8 mouse cellular contexts compared by ENCODE assay signal in the genomic region with DNA sequence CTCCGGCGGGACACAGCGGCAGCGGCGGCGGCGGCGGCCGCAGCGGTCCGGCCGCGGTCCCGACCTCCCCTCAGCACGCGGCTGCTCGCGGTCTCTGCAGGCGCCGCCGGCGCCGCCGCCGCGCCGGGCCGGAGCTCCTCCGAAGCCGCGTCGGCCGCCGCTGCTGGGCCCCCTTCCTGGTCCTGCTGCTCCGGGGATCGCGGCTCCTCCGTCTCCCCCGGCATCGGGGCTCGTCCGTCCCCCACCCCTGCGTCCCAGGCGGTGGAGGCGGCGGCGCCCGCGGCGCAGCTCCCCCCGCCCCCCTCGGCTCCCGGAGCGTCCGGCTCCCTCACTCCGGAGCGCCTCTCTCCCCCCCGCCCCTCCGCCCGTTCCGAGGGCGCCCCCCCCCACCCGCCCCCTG. TPM values are rescaled to one million over a fixed set of nuclear protein-coding genes. Genes with fewer than 3 reads are reported as not detected.
DNase-seq lines count a peak whose midpoint lies in the region; ATAC-seq and TF ChIP-seq lines count a peak whose summit lies in the region.

No protein-coding gene starts in this region.

- peak; percentile 35; the same call in 1 of the 2 replicates for ATAC-seq in heart, embryonic 13.5 days (ENCODE audit: extremely low read depth, insufficient number of reproducible peaks, low FRiP score, low TSS enrichment)
- peak; percentile 43 for ATAC-seq in forebrain, embryonic 11.5 days (replicated peaks; ENCODE audit: low FRiP score)
- ATAC-seq in liver, embryonic 13.5 days (ENCODE audit: low read depth) = peak; percentile 4; the same call in 1 of the 2 replicates

- TF ChIP-seq EP300 in CH12.LX (IDR thresholded peaks at IDR 0.05; ENCODE audit: low read length) = no peak

- H3K27ac ChIP-seq in heart, embryonic 13.5 days (replicated peaks) = peak overlapping the region; percentile 100
- H3K27ac ChIP-seq in CH12.LX (ENCODE audit: insufficient read depth, low read depth) = peak overlapping the region; percentile 88
- H3K27ac ChIP-seq in forebrain, embryonic 11.5 days (ENCODE audit: low read depth, low read length) = peak overlapping the region; percentile 98
- H3K27ac ChIP-seq in liver, embryonic 13.5 days = peak overlapping the region; percentile 98

- in situ Hi-C loops in CH12.LX (cut with MboI; ENCODE audit: low pct_ligation_motif_present, low pct_unique_long_range_greater_than_20kb, low sequenced_read_pairs) = no loop called here

- H3K79me2 ChIP-seq in CH12.LX (replicated peaks; ENCODE audit: control insufficient read depth, extremely low read depth, insufficient read depth, poor library complexity, severe bottlenecking) = peaks cover 21% of the 10 kb centered on the region

- peak overlapping the region; percentile 77 for H3K4me2 ChIP-seq in heart, embryonic 13.5 days
- H3K4me2 ChIP-seq in CH12.LX (ENCODE audit: insufficient read depth, low read depth, poor library complexity, severe bottlenecking) = no peak overlapping the region
- peak overlapping the region; percentile 55; the same call in 1 of the 2 replicates for H3K4me2 ChIP-seq in forebrain, embryonic 11.5 days (ENCODE audit: low read depth, low read length, severe bottlenecking)
- H3K4me2 ChIP-seq in liver, embryonic 13.5 days = peak overlapping the region; percentile 76

- TF ChIP-seq POLR2A in CH12.LX (IDR thresholded peaks at IDR 0.05; ENCODE audit: low read depth, low read length) = no peak

- no peaks in the 10 kb centered on the region for H3K36me3 ChIP-seq in heart, embryonic 13.5 days
- H3K36me3 ChIP-seq in CH12.LX (replicated peaks in 1 of 2; ENCODE audit: control insufficient read depth in 1 of 2, insufficient read depth in 1 of 2, low read length in 1 of 2) = no peaks in the 10 kb centered on the region
- no peaks in the 10 kb centered on the region for H3K36me3 ChIP-seq in forebrain, embryonic 11.5 days (ENCODE audit: control insufficient read depth, insufficient read depth, low read length)
- H3K36me3 ChIP-seq in liver, embryonic 13.5 days = no peaks in the 10 kb centered on the region

- peak overlapping the region; percentile 100 for H3K9ac ChIP-seq in heart, embryonic 13.5 days
- peak overlapping the region; percentile 94 for H3K9ac ChIP-seq in CH12.LX (ENCODE audit: insufficient read depth, low read depth)
- H3K9ac ChIP-seq in forebrain, embryonic 11.5 days (ENCODE audit: low read length) = peak overlapping the region; percentile 97
- H3K9ac ChIP-seq in liver, embryonic 13.5 days = peak overlapping the region; percentile 98

- dilution Hi-C loops in CH12.LX (cut with MboI; ENCODE audit: extremely low pct_ligation_motif_present, extremely low pct_unique_long_range_greater_than_20kb, low sequenced_read_pairs) = no loop called here

- peaks cover 19% of the 10 kb centered on the region for H3K4me1 ChIP-seq in heart, embryonic 13.5 days
- H3K4me1 ChIP-seq in CH12.LX (ENCODE audit: control insufficient read depth in 1 of 2, insufficient read depth in 2 of 2) = peaks cover 0 to 9% of the 10 kb centered on the region in 2 experiments; a peak in 1 of 4 replicates
- no peaks in the 10 kb centered on the region; the same call in 1 of the 2 replicates for H3K4me1 ChIP-seq in forebrain, embryonic 11.5 days (replicated peaks; ENCODE audit: control insufficient read depth, insufficient read depth, low read length)
- peaks cover 14% of the 10 kb centered on the region for H3K4me1 ChIP-seq in liver, embryonic 13.5 days (replicated peaks)

- no peaks in the 10 kb centered on the region; the same call in 1 of the 2 replicates for H3K27me3 ChIP-seq in heart, embryonic 13.5 days (replicated peaks)
- no peaks in the 10 kb centered on the region for H3K27me3 ChIP-seq in CH12.LX (replicated peaks)
- H3K27me3 ChIP-seq in forebrain, embryonic 11.5 days (ENCODE audit: control insufficient read depth, insufficient read depth, low read length) = no peaks in the 10 kb centered on the region
- no peaks in the 10 kb centered on the region for H3K27me3 ChIP-seq in liver, embryonic 13.5 days

- DNase-seq in heart, adult 8-10 months (ENCODE audit: low spot score) = no peak
- no peak for DNase-seq in CH12.LX (ENCODE audit: extremely low read depth)
- DNase-seq in forebrain, embryonic 11.5 days (ENCODE audit: low spot score) = no peak
- no peak for DNase-seq in liver, embryonic 13.5 days
- DNase-seq in right cerebral cortex, postnatal 25 days = no peak
- DNase-seq in cerebellum, adult 11 months = no peak
- DNase-seq in layer of hippocampus, adult 18-20 months (ENCODE audit: low spot score in 2 of 2) = no peak

- no peak for TF ChIP-seq RAD21 in CH12.LX (IDR thresholded peaks at IDR 0.05; ENCODE audit: low read depth, low read length)

- under 1% methylated on average over 23 of the region's 63 CpGs for WGBS in heart, embryonic 13.5 days
- WGBS in forebrain, embryonic 11.5 days = under 1% methylated on average over 22 of the region's 63 CpGs
- under 1% methylated on average over 50 of the region's 63 CpGs for WGBS in liver, embryonic 13.5 days (ENCODE audit: insufficient replicate concordance)

- no peak for TF ChIP-seq CTCF in CH12.LX (conservative IDR thresholded peaks at IDR 0.05 in 1 of 2, IDR thresholded peaks at IDR 0.05 in 1 of 2; ENCODE audit: low read depth in 2 of 2, low read length in 2 of 2)

- H3K9me3 ChIP-seq in heart, embryonic 13.5 days = no peaks in the 10 kb centered on the region
- H3K9me3 ChIP-seq in CH12.LX (replicated peaks; ENCODE audit: low read length) = no peaks in the 10 kb centered on the region
- H3K9me3 ChIP-seq in forebrain, embryonic 11.5 days (ENCODE audit: control insufficient read depth, low read length) = no peaks in the 10 kb centered on the region
- H3K9me3 ChIP-seq in liver, embryonic 13.5 days (replicated peaks) = no peaks in the 10 kb centered on the region

- H3K4me3 ChIP-seq in heart, embryonic 13.5 days = peak overlapping the region; percentile 96
- peak overlapping the region; percentile 67 to 96 (median 77) for H3K4me3 ChIP-seq in CH12.LX (replicated peaks in 1 of 3; ENCODE audit: low read depth in 2 of 3, low read length in 2 of 3, poor library complexity in 1 of 3)
- peak overlapping the region; percentile 93 for H3K4me3 ChIP-seq in forebrain, embryonic 11.5 days (ENCODE audit: low read depth, low read length)
- peak overlapping the region; percentile 99 for H3K4me3 ChIP-seq in liver, embryonic 13.5 days (replicated peaks)

TF ChIP-seq in CH12.LX, 34 proteins besides CTCF, POLR2A, EP300 and RAD21:
- TF ChIP-seq SIN3A (IDR thresholded peaks at IDR 0.05; ENCODE audit: low read length) (no peak), NRF1 (IDR thresholded peaks at IDR 0.05; ENCODE audit: low read depth, low read length) (0 out of 2 replicates have a peak, but pooled peaks have one; percentile 5), ZMIZ1 (IDR thresholded peaks at IDR 0.05; ENCODE audit: low read depth, low read length) (peak; percentile 27; the same call in 1 of the 2 replicates)
TF ChIP-seq in CH12.LX: peak in this region for 2.

RNA-seq across cellular contexts. Expression of gene Zfp91, which starts 0.8 kb away (rescaled TPM):
- polyA plus RNA-seq in heart, embryonic 13.5 days (2015; fragmentation: Nextera tagmentation; extraction: Ambion mirVana) = 10.0 and 10.4 TPM in 2 replicates
- total RNA-seq in heart, adult 8-10 months (2022) = 10 to 100 TPM; 75.1 to 88.7 (median 81.0) TPM
- total RNA-seq in CH12.LX (2012; rRNA removed) (19.3 and 25.5 TPM in 2 replicates), CH12.LX (2014; rRNA removed) (44.8 and 49.2 TPM in 2 replicates)
- polyA plus RNA-seq in CH12.LX (2012; ENCODE audit: insufficient read length, low read depth) = 44.7 and 46.4 TPM in 2 replicates
- polyA plus RNA-seq in forebrain, embryonic 11.5 days (2014; fragmentation: Nextera tagmentation; extraction: Ambion mirVana) = 11.6 and 11.9 TPM in 2 replicates
- polyA plus RNA-seq in liver, embryonic 13.5 days (2015; fragmentation: Nextera tagmentation; extraction: Ambion mirVana) = 8.4 and 9.2 TPM in 2 replicates
- 10 to 100 TPM; 84.6 to 90.8 TPM for total RNA-seq in layer of hippocampus, adult 18-20 months (2021)

RNA-seq across cellular contexts. Expression of gene Lpxn, which starts 0.9 kb away (rescaled TPM):
- 1.2 TPM in 2 replicates for polyA plus RNA-seq in heart, embryonic 13.5 days (2015; fragmentation: Nextera tagmentation; extraction: Ambion mirVana)
- 1 to 10 TPM in 1 of 4 experiments, under 1 TPM in 3; 0.60 to 1.1 (median 0.71) TPM for total RNA-seq in heart, adult 8-10 months (2022)
- 39.2 and 43.0 TPM in 2 replicates for total RNA-seq in CH12.LX (2012; rRNA removed)
- 140 and 149 TPM in 2 replicates for total RNA-seq in CH12.LX (2014; rRNA removed)
- 61.6 and 66.4 TPM in 2 replicates for polyA plus RNA-seq in CH12.LX (2012; ENCODE audit: insufficient read length, low read depth)
- 1.2 and 1.3 TPM in 2 replicates for polyA plus RNA-seq in forebrain, embryonic 11.5 days (2014; fragmentation: Nextera tagmentation; extraction: Ambion mirVana)
- polyA plus RNA-seq in liver, embryonic 13.5 days (2015; fragmentation: Nextera tagmentation; extraction: Ambion mirVana) = 1.5 and 2.0 TPM in 2 replicates
- 1 to 10 TPM; 1.0 to 1.9 TPM for total RNA-seq in layer of hippocampus, adult 18-20 months (2021)

RNA-seq across cellular contexts. Expression of gene Cntf, which starts 29.7 kb away (rescaled TPM):
- 0.78 and 0.82 TPM in 2 replicates for polyA plus RNA-seq in heart, embryonic 13.5 days (2015; fragmentation: Nextera tagmentation; extraction: Ambion mirVana)
- total RNA-seq in heart, adult 8-10 months (2022) = 1 to 10 TPM in 1 of 4 experiments, under 1 TPM in 3; 0.52 to 1.9 (median 0.95) TPM
- total RNA-seq in CH12.LX (2012; rRNA removed) (1.6 and 1.7 TPM in 2 replicates), CH12.LX (2014; rRNA removed) (2.2 and 2.4 TPM in 2 replicates)
- 2.4 and 3.6 TPM in 2 replicates for polyA plus RNA-seq in CH12.LX (2012; ENCODE audit: insufficient read length, low read depth)
- 0.37 and 0.80 TPM in 2 replicates for polyA plus RNA-seq in forebrain, embryonic 11.5 days (2014; fragmentation: Nextera tagmentation; extraction: Ambion mirVana)
- 0.69 and 0.81 TPM in 2 replicates for polyA plus RNA-seq in liver, embryonic 13.5 days (2015; fragmentation: Nextera tagmentation; extraction: Ambion mirVana)
- total RNA-seq in layer of hippocampus, adult 18-20 months (2021) = 1 to 10 TPM; 2.7 to 3.1 TPM

RNA-seq across cellular contexts. Expression of gene Gm5244, which starts 51.4 kb away (rescaled TPM):
- polyA plus RNA-seq in heart, embryonic 13.5 days (2015; fragmentation: Nextera tagmentation; extraction: Ambion mirVana) = not detected in 2 replicates
- not detected for total RNA-seq in heart, adult 8-10 months (2022)
- total RNA-seq in CH12.LX (2012; rRNA removed) (not detected in 2 replicates), CH12.LX (2014; rRNA removed) (not detected in 2 replicates)
- not detected in 2 replicates for polyA plus RNA-seq in CH12.LX (2012; ENCODE audit: insufficient read length, low read depth)
- polyA plus RNA-seq in forebrain, embryonic 11.5 days (2014; fragmentation: Nextera tagmentation; extraction: Ambion mirVana) = not detected in 2 replicates
- polyA plus RNA-seq in liver, embryonic 13.5 days (2015; fragmentation: Nextera tagmentation; extraction: Ambion mirVana) = not detected in 2 replicates
- not detected for total RNA-seq in layer of hippocampus, adult 18-20 months (2021)

Comparison
In these comparisons a context has a peak if more than half of its experiments do, and no peak if none do; other contexts are left out.
1. RNA of gene Lpxn, which starts 0.9 kb away (polyA plus RNA-seq): 61.6 to 66.4 TPM in CH12.LX; 1.5 to 2.0 TPM in liver, embryonic 13.5 days, 1.2 TPM in heart, embryonic 13.5 days and 1.2 to 1.3 TPM in forebrain, embryonic 11.5 days; every median in the first group is over 10 times any median in the second.
2. Peak in every context shown above with its lines, with median percentiles within 50 percentile points of each other: ATAC-seq, H3K27ac ChIP-seq, H3K4me3 ChIP-seq and H3K9ac ChIP-seq.